Mouse (Mus musculus) small intestine, adult 2 months (tissue): ENCODE data around the gene Maml3.

Experiments used
- CTCF ChIP-seq: fragments of 200-500 bp; IDR thresholded peaks from 2 replicates; pipeline ENCODE4 v1.5.1; 2012; ENCODE audit warnings: low read depth, mild to moderate bottlenecking, control low read depth, inconsistent platforms, low read length, moderate library complexity, mixed read lengths; ENCODE audit not compliant: insufficient replicate concordance, insufficient read length; ENCODE audit errors: extremely low read depth
- POLR2A ChIP-seq: fragments of 200-500 bp; IDR thresholded peaks from 2 replicates; pipeline ENCODE4 v1.6.1; 2012; ENCODE audit warnings: low read depth, mild to moderate bottlenecking, control low read depth, inconsistent platforms, low read length, moderate library complexity

- TF ChIP-seq POLR2A (peak; percentile 58; the same call in 1 of the 2 replicates), CTCF (no peak)
Measured at GRCm38 (mm10) chr3:52102601-52103530, 2.0 kb downstream of the Maml3 start.
